In genomic region chr10:39237549-39237948, GRCm38 (mm10) we compare ENCODE assay signal across 12 mouse cellular contexts.
"Had no signal": no experiment of that assay in that cellular context is flagged by ENCODE, and none has a peak within 500 bp of the region (broad histone marks: within the 10 kb centered on the region; RNA-seq: fewer than 3 reads in every experiment).

No protein-coding gene starts in this region.

- H3K27ac ChIP-seq: kidney, postnatal 0 days; left cerebral cortex, adult 2 months; liver, embryonic 13.5 days had no signal

- H3K36me3 ChIP-seq: liver, embryonic 13.5 days had no signal

- H3K27me3 ChIP-seq: liver, embryonic 13.5 days had no signal

- DNase-seq: kidney, postnatal 36 days; layer of hippocampus, postnatal 36 days; liver, embryonic 13.5 days; lung, adult 2 months; lung, postnatal 14 days; lung, postnatal 4 days; midbrain, embryonic 14.5 days; thymus, adult 2 months; thymus, postnatal 14 days; thymus, postnatal 4 days had no signal

- H3K4me1 ChIP-seq: liver, embryonic 13.5 days had no signal

- H3K4me3 ChIP-seq: left cerebral cortex, adult 2 months; liver, embryonic 13.5 days had no signal

- H3K9me3 ChIP-seq: liver, embryonic 13.5 days had no signal
